Mouse (Mus musculus) limb, embryonic 10.5 days (tissue): ENCODE results near the gene Dlgap1. TPM values are rescaled to one million over a fixed set of nuclear protein-coding genes. Genes with fewer than 3 reads are reported as not detected.

Source experiments
- DNase-seq: peaks from one replicate; pipeline ENCODE4 v3.0.0-alpha.2; 2017; ENCODE audit warnings: low spot score
- H3K27ac ChIP-seq: fragments of 300-500 bp; sonication (generic); 2 replicates; pipeline ENCODE4 v1.5.1; 2016; ENCODE audit warnings: mild to moderate bottlenecking
- H3K27me3 ChIP-seq: fragments of 300-500 bp; sonication (generic); 2 replicates; pipeline ENCODE4 v1.6.1; 2016; ENCODE audit warnings: low read depth, mild to moderate bottlenecking; ENCODE audit not compliant: poor library complexity, severe bottlenecking
- H3K36me3 ChIP-seq: fragments of 300-500 bp; sonication (generic); 2 replicates; pipeline ENCODE4 v1.6.1; 2016; ENCODE audit warnings: mild to moderate bottlenecking, moderate library complexity
- H3K4me1 ChIP-seq: fragments of 300-500 bp; sonication (generic); 2 replicates; pipeline ENCODE4 v1.6.1; 2016
- H3K4me3 ChIP-seq: fragments of 300-500 bp; sonication (generic); 2 replicates; pipeline ENCODE4 v1.5.1; 2016; ENCODE audit warnings: mild to moderate bottlenecking, moderate library complexity
- H3K9me3 ChIP-seq: fragments of 300-500 bp; sonication (generic); replicated peaks from 2 replicates; pipeline ENCODE4 v1.6.1; 2016; ENCODE audit warnings: mild to moderate bottlenecking
- WGBS: fragments of 180-500 bp; shearing (Covaris S2); methylation state at CpG from one replicate; pipeline ENCODE4 v1.1.7; 2016; 5-methylcytosine and 5-hydroxymethylcytosine counted together
- polyA plus RNA-seq: library from polyadenylated mRNA; unstranded; fragments of >200 nt; fragmentation: Nextera tagmentation; extraction: Ambion mirVana; gene quantifications from 2 replicates; pipeline ENCODE4 v1.2.1, GENCODE M21; 2016

Gene Dlgap1
- polyA plus RNA-seq, 1 experiment from 2014 or later: 1.1 TPM

GRCm38 (mm10) chr17:70748964-70749650 lies 780.2 kb downstream of the Dlgap1 start:
- Histone ChIP-seq H3K27me3 (no peaks in the 10 kb centered on the region), H3K27ac (no peak overlapping the region), H3K9me3 (no peaks in the 10 kb centered on the region), H3K36me3 (no peaks in the 10 kb centered on the region), H3K4me1 (peaks cover 45% of the 10 kb centered on the region), H3K4me3 (no peak overlapping the region)
- 46% methylated on average over 7 of the region's 7 CpGs for WGBS
- no peak for DNase-seq

GRCm38 (mm10) chr17:70750236-70751160 lies 781.6 kb downstream of the Dlgap1 start:
- DNase-seq: no peak
- peak overlapping the region; percentile 53 for H3K4me3 ChIP-seq
- peaks cover 58% of the 10 kb centered on the region for H3K4me1 ChIP-seq
- H3K9me3 ChIP-seq: no peaks in the 10 kb centered on the region
- H3K36me3 ChIP-seq: no peaks in the 10 kb centered on the region
- H3K27ac ChIP-seq: peak overlapping the region; percentile 88
- H3K27me3 ChIP-seq: no peaks in the 10 kb centered on the region
- WGBS: 34% methylated on average over 17 of the region's 17 CpGs

GRCm38 (mm10) chr17:70751161-70751651 lies 782.3 kb downstream of the Dlgap1 start:
- Histone ChIP-seq H3K9me3 (no peaks in the 10 kb centered on the region), H3K36me3 (no peaks in the 10 kb centered on the region), H3K27me3 (no peaks in the 10 kb centered on the region), H3K4me1 (peaks cover 64% of the 10 kb centered on the region), H3K4me3 (peak overlapping the region; percentile 53), H3K27ac (peak overlapping the region; percentile 88)
- 3% methylated on average over 19 of the region's 19 CpGs for WGBS
- DNase-seq: peak; percentile 77

- no peaks in the 10 kb centered on the region for H3K36me3 ChIP-seq
Measured at GRCm38 (mm10) chr17:70751676-70752075, 782.8 kb downstream of the Dlgap1 start.

DNA sequence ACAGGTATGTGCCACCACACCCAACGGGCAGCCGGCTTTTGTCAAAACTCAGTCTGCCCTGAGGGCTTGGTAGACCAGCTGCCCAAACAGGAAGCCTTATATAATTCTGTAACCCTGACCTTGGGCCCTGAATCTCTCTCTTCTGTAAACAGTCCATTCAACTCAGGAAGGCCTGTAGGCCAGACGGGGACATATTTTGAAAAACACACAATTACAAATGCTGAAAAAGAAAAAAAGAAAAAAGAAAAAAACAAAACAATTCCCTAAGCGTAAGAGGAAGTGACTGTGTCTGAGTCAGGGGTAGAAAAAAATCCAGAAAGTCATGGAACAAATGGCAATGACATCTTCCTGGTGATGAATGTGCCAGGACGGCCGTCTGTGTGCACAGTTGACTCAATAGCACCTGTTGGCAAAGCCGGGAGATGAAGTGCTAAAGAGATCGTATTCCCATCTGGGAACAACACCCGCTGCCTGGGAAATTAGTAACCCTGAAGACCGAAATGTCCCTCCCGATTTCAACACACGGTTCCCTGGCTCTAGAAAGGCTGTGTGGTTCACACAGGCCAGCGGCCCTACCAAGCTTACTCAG lies 784.7 kb downstream of the Dlgap1 start:
- Histone ChIP-seq H3K9me3 (no peaks in the 10 kb centered on the region), H3K4me3 (no peak overlapping the region), H3K27me3 (no peaks in the 10 kb centered on the region), H3K4me1 (peaks cover 44% of the 10 kb centered on the region), H3K27ac (0 out of 2 replicates have a peak overlapping the region, but pooled peaks have one; percentile 0), H3K36me3 (no peaks in the 10 kb centered on the region)
- no peak for DNase-seq
- 62% methylated on average over 13 of the region's 13 CpGs for WGBS

More at GRCm38 (mm10) chr17:70751676-70752075, 782.8 kb downstream of the Dlgap1 start:
- H3K4me3 ChIP-seq: peak overlapping the region; percentile 53
- DNase-seq: no peak
- H3K27ac ChIP-seq: peak overlapping the region; percentile 88
- no peaks in the 10 kb centered on the region for H3K9me3 ChIP-seq
- H3K4me1 ChIP-seq: peaks cover 61% of the 10 kb centered on the region
- 52% methylated on average over 6 of the region's 6 CpGs for WGBS
- no peaks in the 10 kb centered on the region for H3K27me3 ChIP-seq

GRCm38 (mm10) chr17:70754041-70754440 lies 785.2 kb downstream of the Dlgap1 start:
- 68% methylated on average over 9 of the region's 9 CpGs for WGBS
- Histone ChIP-seq H3K27ac (0 out of 2 replicates have a peak overlapping the region, but pooled peaks have one; percentile 0), H3K4me1 (peaks cover 42% of the 10 kb centered on the region), H3K36me3 (no peaks in the 10 kb centered on the region), H3K9me3 (no peaks in the 10 kb centered on the region), H3K27me3 (no peaks in the 10 kb centered on the region), H3K4me3 (no peak overlapping the region)
- DNase-seq: no peak

- DNase-seq: no peak
- H3K27ac ChIP-seq: peak overlapping the region; percentile 89
- no peaks in the 10 kb centered on the region for H3K9me3 ChIP-seq
- WGBS: 52% methylated on average over 7 of the region's 7 CpGs
- H3K36me3 ChIP-seq: no peaks in the 10 kb centered on the region
- H3K4me3 ChIP-seq: peak overlapping the region; percentile 56
- peaks cover 42% of the 10 kb centered on the region for H3K4me1 ChIP-seq
- H3K27me3 ChIP-seq: no peaks in the 10 kb centered on the region
Measured at GRCm38 (mm10) chr17:70754638-70755037, 785.8 kb downstream of the Dlgap1 start.

- 2% methylated on average over 22 of the region's 22 CpGs for WGBS
- peak; percentile 94 for DNase-seq
Measured at GRCm38 (mm10) chr17:70755039-70755668, 786.3 kb downstream of the Dlgap1 start.

GRCm38 (mm10) chr17:70755669-70756263 lies 786.9 kb downstream of the Dlgap1 start:
- peaks cover 38% of the 10 kb centered on the region for H3K4me1 ChIP-seq
- no peak for DNase-seq
- no peaks in the 10 kb centered on the region for H3K27me3 ChIP-seq
- peak overlapping the region; percentile 56 for H3K4me3 ChIP-seq
- H3K27ac ChIP-seq: peak overlapping the region; percentile 89
- 5% methylated on average over 13 of the region's 14 CpGs for WGBS
- no peaks in the 10 kb centered on the region for H3K36me3 ChIP-seq
- no peaks in the 10 kb centered on the region for H3K9me3 ChIP-seq

More at GRCm38 (mm10) chr17:70755039-70755668, 786.3 kb downstream of the Dlgap1 start:
- peak overlapping the region; percentile 56 for H3K4me3 ChIP-seq
- no peaks in the 10 kb centered on the region for H3K27me3 ChIP-seq
- peak overlapping the region; percentile 89 for H3K27ac ChIP-seq
- no peaks in the 10 kb centered on the region for H3K9me3 ChIP-seq
- no peaks in the 10 kb centered on the region for H3K36me3 ChIP-seq
- peaks cover 44% of the 10 kb centered on the region for H3K4me1 ChIP-seq

DNA sequence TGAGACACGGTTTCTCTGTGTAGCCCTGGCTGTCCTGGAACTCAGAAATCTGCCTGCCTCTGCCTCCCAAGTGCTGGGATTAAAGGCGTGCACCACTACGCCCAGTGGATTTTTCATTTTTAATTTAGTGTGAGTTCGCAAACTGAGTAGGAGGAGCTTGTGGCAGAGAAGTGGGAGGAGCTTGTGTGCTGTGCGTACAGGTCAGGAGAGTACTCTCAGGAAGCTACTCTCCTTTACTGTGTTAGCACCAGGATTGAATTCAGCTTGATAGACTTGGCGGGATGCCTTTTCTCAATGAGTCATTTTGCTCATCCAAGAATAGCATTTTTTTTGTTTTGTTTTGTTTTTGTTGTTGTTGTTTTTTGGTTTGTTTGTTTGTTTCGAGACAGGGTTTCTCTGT lies 793.1 kb downstream of the Dlgap1 start:
- 91% methylated on average over 7 of the region's 7 CpGs for WGBS
- H3K4me1 ChIP-seq: 0 out of 2 replicates have a peak, but pooled peaks cover 3% of the 10 kb centered on the region
- no peak overlapping the region for H3K27ac ChIP-seq
- no peak overlapping the region for H3K4me3 ChIP-seq
- H3K9me3 ChIP-seq: no peaks in the 10 kb centered on the region
- DNase-seq: no peak
- H3K27me3 ChIP-seq: no peaks in the 10 kb centered on the region
- H3K36me3 ChIP-seq: no peaks in the 10 kb centered on the region

GRCm38 (mm10) chr17:70762634-70763033 lies 793.8 kb downstream of the Dlgap1 start:
- no peak overlapping the region for H3K4me3 ChIP-seq
- H3K36me3 ChIP-seq: no peaks in the 10 kb centered on the region
- no peak overlapping the region for H3K27ac ChIP-seq
- no peaks in the 10 kb centered on the region for H3K27me3 ChIP-seq
- DNase-seq: no peak
- no peaks in the 10 kb centered on the region for H3K9me3 ChIP-seq
- WGBS: 95% methylated on average over 10 of the region's 10 CpGs
- H3K4me1 ChIP-seq: 0 out of 2 replicates have a peak, but pooled peaks cover 3% of the 10 kb centered on the region

DNA sequence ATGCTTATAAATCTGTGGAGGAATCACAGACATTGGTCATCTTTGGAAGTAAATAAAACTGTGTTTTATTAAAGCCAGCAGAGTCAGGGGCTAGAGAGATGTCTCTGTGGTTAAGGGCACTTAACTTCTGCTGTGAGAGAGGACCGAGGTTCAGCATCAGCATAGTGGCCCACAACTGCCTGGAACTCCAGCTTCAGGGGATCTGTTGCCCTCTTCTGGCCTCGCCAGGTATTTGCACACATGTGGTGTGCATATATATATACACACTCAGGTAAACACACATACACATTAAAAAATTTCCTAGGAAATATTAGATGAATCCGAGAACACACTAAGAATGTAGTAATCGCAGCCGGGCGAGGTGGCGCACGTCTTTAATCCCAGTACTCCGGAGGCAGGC lies 796.5 kb downstream of the Dlgap1 start:
- 97% methylated on average over 9 of the region's 9 CpGs for WGBS

More for the DNA sequence above, 796.5 kb downstream of the Dlgap1 start:
- H3K9me3 ChIP-seq: no peaks in the 10 kb centered on the region
- no peak for DNase-seq
- H3K4me3 ChIP-seq: no peak overlapping the region
- H3K27ac ChIP-seq: no peak overlapping the region
- no peaks in the 10 kb centered on the region for H3K36me3 ChIP-seq
- no peaks in the 10 kb centered on the region for H3K27me3 ChIP-seq
- no peaks in the 10 kb centered on the region for H3K4me1 ChIP-seq
